Mouse (Mus musculus) adrenal gland, adult 10 weeks (tissue): ENCODE data around the gene Nbas. TPM values are rescaled to one million over a fixed set of nuclear protein-coding genes. Genes with fewer than 3 reads are reported as not detected.

ENCODE experiments used
- polyA plus RNA-seq: library from polyadenylated mRNA; stranded (reverse); fragments of 350-450 nt; fragmentation: Illumina TruSeq; extraction: RNeasy Lipid Tissue Mini Kit (QIAGEN cat#74804); gene quantifications from one replicate; pipeline ENCODE4 v1.2.3, GENCODE M21; 2014; ENCODE audit warnings: low read depth, low replicate concordance

Nbas gene
- 11.1 TPM for polyA plus RNA-seq

GRCm38 (mm10) chr12:13268826-13269449 lies at the start of gene Nbas:
Nbas (plus strand) TSS chr12:13269133.

GRCm38 (mm10) chr12:13248691-13249572 lies 20.0 kb upstream of the Nbas start, which contains the start of gene Ddx1:
Ddx1 (minus strand) TSS chr12:13249213.

Other genes with a start within 250 kb of the Nbas start
- 274 TPM for gene Ddx1, start 19.9 kb upstream of the Nbas start, polyA plus RNA-seq